17 mouse cellular contexts compared by ENCODE assay signal in genomic region chr4:129304306-129304705, GRCm38 (mm10). TPM values are rescaled to one million over a fixed set of nuclear protein-coding genes. Genes with fewer than 3 reads are reported as not detected.
A peak's percentile ranks its signal among the peaks of the same experiment; 100 is the strongest.
DNase-seq lines count a peak whose midpoint lies in the region; ATAC-seq and TF ChIP-seq lines count a peak whose summit lies in the region.
"Had no signal": no experiment of that assay in that cellular context is flagged by ENCODE, and none has a peak within 500 bp of the region (broad histone marks: within the 10 kb centered on the region; RNA-seq: fewer than 3 reads in every experiment).

No protein-coding gene starts in this region.

- DNase-seq in heart, postnatal 4 days = no peak
- no peak for DNase-seq in limb, embryonic 10.5 days (ENCODE audit: low spot score)
- DNase-seq in c-Kit-positive CD71-positive TER-119-positive erythroid progenitor cells, embryonic 14.5 days (ENCODE audit: low spot score) = peak; percentile 28
- DNase-seq in liver, postnatal 0 days = no peak
- no peak for DNase-seq in cerebellum, adult 8-10 months
- DNase-seq in forebrain, postnatal 0 days = no peak
- DNase-seq: B cell, adult 2 months; cerebellum, postnatal 10 days; gastrocnemius, postnatal 14 days; left cerebral cortex, postnatal 4 days; lung, embryonic 14.5 days had no signal

- H3K27me3 ChIP-seq in heart, embryonic 11.5 days (ENCODE audit: control insufficient read depth, insufficient read depth, low read length) = no peaks in the 10 kb centered on the region
- no peaks in the 10 kb centered on the region for H3K27me3 ChIP-seq in limb, embryonic 13.5 days
- H3K27me3 ChIP-seq in limb, embryonic 10.5 days (ENCODE audit: low read depth, poor library complexity, severe bottlenecking) = no peaks in the 10 kb centered on the region
- no peaks in the 10 kb centered on the region for H3K27me3 ChIP-seq in liver, postnatal 0 days (ENCODE audit: insufficient read depth, low read length)
- H3K27me3 ChIP-seq in forebrain, postnatal 0 days (ENCODE audit: insufficient read depth, low read length) = no peaks in the 10 kb centered on the region
- H3K27me3 ChIP-seq: hindbrain, embryonic 12.5 days; midbrain, embryonic 15.5 days had no signal

- no peak overlapping the region for H3K4me3 ChIP-seq in heart, embryonic 11.5 days (ENCODE audit: low read depth, low read length)
- H3K4me3 ChIP-seq in limb, embryonic 13.5 days = no peak overlapping the region
- no peak overlapping the region for H3K4me3 ChIP-seq in limb, embryonic 10.5 days
- H3K4me3 ChIP-seq in liver, postnatal 0 days (ENCODE audit: low read depth, low read length) = no peak overlapping the region
- H3K4me3 ChIP-seq in forebrain, postnatal 0 days (ENCODE audit: low read depth, low read length) = no peak overlapping the region
- H3K4me3 ChIP-seq: erythroblast, embryonic 14.5 days; hindbrain, embryonic 12.5 days; midbrain, embryonic 15.5 days had no signal

- H3K9ac ChIP-seq in heart, embryonic 11.5 days (ENCODE audit: low read depth, low read length) = no peak overlapping the region
- no peak overlapping the region for H3K9ac ChIP-seq in limb, embryonic 13.5 days
- no peak overlapping the region for H3K9ac ChIP-seq in liver, postnatal 0 days (replicated peaks)
- no peak overlapping the region for H3K9ac ChIP-seq in forebrain, postnatal 0 days
- H3K9ac ChIP-seq: hindbrain, embryonic 12.5 days; lung, embryonic 14.5 days; midbrain, embryonic 15.5 days had no signal

- no peak for TF ChIP-seq EP300 in liver, postnatal 0 days (IDR thresholded peaks at IDR 0.05; ENCODE audit: low read depth)

- TF ChIP-seq CTCF in liver, postnatal 0 days (IDR thresholded peaks at IDR 0.05; ENCODE audit: low read depth) = no peak
- no peak for TF ChIP-seq CTCF in forebrain, postnatal 0 days (IDR thresholded peaks at IDR 0.05; ENCODE audit: low read depth)

- no peak overlapping the region for H3K4me2 ChIP-seq in heart, embryonic 11.5 days
- no peak overlapping the region for H3K4me2 ChIP-seq in limb, embryonic 13.5 days (replicated peaks)
- no peak overlapping the region for H3K4me2 ChIP-seq in liver, postnatal 0 days (ENCODE audit: low read depth, low read length)
- no peak overlapping the region for H3K4me2 ChIP-seq in forebrain, postnatal 0 days (ENCODE audit: low read depth)
- H3K4me2 ChIP-seq: hindbrain, embryonic 12.5 days; lung, embryonic 14.5 days; midbrain, embryonic 15.5 days had no signal

- H3K27ac ChIP-seq in heart, embryonic 11.5 days (ENCODE audit: low read depth, low read length) = 0 out of 2 replicates have a peak overlapping the region, but pooled peaks have one; percentile 1
- H3K27ac ChIP-seq in limb, embryonic 13.5 days = no peak overlapping the region
- no peak overlapping the region for H3K27ac ChIP-seq in limb, embryonic 10.5 days
- H3K27ac ChIP-seq in liver, postnatal 0 days (ENCODE audit: low read depth) = no peak overlapping the region
- H3K27ac ChIP-seq in forebrain, postnatal 0 days (ENCODE audit: low read depth, low read length) = no peak overlapping the region
- H3K27ac ChIP-seq: midbrain, embryonic 15.5 days had no signal

- no peaks in the 10 kb centered on the region; the same call in 1 of the 2 replicates for H3K4me1 ChIP-seq in heart, embryonic 11.5 days (ENCODE audit: control insufficient read depth, insufficient read depth, low read length)
- H3K4me1 ChIP-seq in limb, embryonic 13.5 days = 0 out of 2 replicates have a peak, but pooled peaks cover 1% of the 10 kb centered on the region
- peaks cover 3% of the 10 kb centered on the region for H3K4me1 ChIP-seq in limb, embryonic 10.5 days
- H3K4me1 ChIP-seq in liver, postnatal 0 days (ENCODE audit: insufficient read depth) = no peaks in the 10 kb centered on the region
- no peaks in the 10 kb centered on the region for H3K4me1 ChIP-seq in forebrain, postnatal 0 days (ENCODE audit: insufficient read depth)
- H3K4me1 ChIP-seq: midbrain, embryonic 15.5 days had no signal

- H3K9me3 ChIP-seq in heart, embryonic 11.5 days (replicated peaks; ENCODE audit: control insufficient read depth, low read length) = no peaks in the 10 kb centered on the region
- H3K9me3 ChIP-seq in limb, embryonic 13.5 days = peaks cover 10% of the 10 kb centered on the region
- H3K9me3 ChIP-seq in limb, embryonic 10.5 days (replicated peaks) = no peaks in the 10 kb centered on the region
- no peaks in the 10 kb centered on the region for H3K9me3 ChIP-seq in liver, postnatal 0 days (ENCODE audit: low read length)
- H3K9me3 ChIP-seq in forebrain, postnatal 0 days (ENCODE audit: low read length) = no peaks in the 10 kb centered on the region
- H3K9me3 ChIP-seq: hindbrain, embryonic 12.5 days; midbrain, embryonic 15.5 days had no signal

- WGBS in heart, embryonic 11.5 days (ENCODE audit: insufficient replicate concordance) = 10% methylated on average over 1 of the region's 1 CpGs
- WGBS in limb, embryonic 13.5 days = 59% methylated on average over 1 of the region's 1 CpGs
- 83% methylated on average over 1 of the region's 1 CpGs for WGBS in limb, embryonic 10.5 days
- WGBS in liver, postnatal 0 days (ENCODE audit: insufficient replicate concordance) = 27% methylated on average over 1 of the region's 1 CpGs
- 71% methylated on average over 1 of the region's 1 CpGs for WGBS in forebrain, postnatal 0 days

- ATAC-seq in heart, embryonic 11.5 days (replicated peaks; ENCODE audit: insufficient number of reproducible peaks, low FRiP score, low TSS enrichment) = no peak
- peak; percentile 19; the same call in 1 of the 2 replicates for ATAC-seq in limb, embryonic 13.5 days (ENCODE audit: low FRiP score, low read depth)
- ATAC-seq in liver, postnatal 0 days = peak; percentile 35; the same call in 1 of the 2 replicates
- no peak for ATAC-seq in forebrain, postnatal 0 days
- ATAC-seq: midbrain, embryonic 15.5 days had no signal

- peaks cover 13% of the 10 kb centered on the region for H3K36me3 ChIP-seq in heart, embryonic 11.5 days (ENCODE audit: control insufficient read depth, insufficient read depth, low read length)
- H3K36me3 ChIP-seq in limb, embryonic 13.5 days = peaks cover 40% of the 10 kb centered on the region
- H3K36me3 ChIP-seq in limb, embryonic 10.5 days = peaks cover 43% of the 10 kb centered on the region
- peaks cover 22% of the 10 kb centered on the region for H3K36me3 ChIP-seq in liver, postnatal 0 days (replicated peaks; ENCODE audit: insufficient read depth, low read length)
- peaks cover 27% of the 10 kb centered on the region for H3K36me3 ChIP-seq in forebrain, postnatal 0 days (ENCODE audit: insufficient read depth)

RNA-seq across cellular contexts. Expression of gene Sync, which starts 16.9 kb away (rescaled TPM):
- 0.56 and 1.2 TPM in 2 replicates for polyA plus RNA-seq in heart, embryonic 11.5 days (2014; fragmentation: Nextera tagmentation; extraction: Ambion mirVana)
- 1 to 10 TPM; 8.7 to 9.5 TPM for total RNA-seq in heart, postnatal 4 days (2021)
- polyA plus RNA-seq in limb, embryonic 13.5 days (2015; fragmentation: Nextera tagmentation; extraction: Ambion mirVana) = 3.3 TPM in 2 replicates
- polyA plus RNA-seq in limb, embryonic 10.5 days (2016; fragmentation: Nextera tagmentation; extraction: Ambion mirVana) = 0.36 and 0.39 TPM in 2 replicates
- polyA plus RNA-seq in liver, postnatal 0 days (2015; fragmentation: Nextera tagmentation; extraction: Ambion mirVana) = 0.15 TPM in 1 of 2 replicates, not detected in the other
- 0.52 and 0.54 TPM in 2 replicates for total RNA-seq in forebrain, postnatal 0 days (2014; rRNA removed)
- polyA plus RNA-seq in forebrain, postnatal 0 days (2015; fragmentation: Nextera tagmentation; extraction: Ambion mirVana) = 0.48 and 0.79 TPM in 2 replicates
- total RNA-seq: megakaryocyte, adult 5-6 weeks had no signal
- polyA plus RNA-seq: erythroblast, embryonic 14.5 days had no signal

RNA-seq across cellular contexts. Expression of gene Rbbp4, which starts 30.9 kb away (rescaled TPM):
- polyA plus RNA-seq in heart, embryonic 11.5 days (2014; fragmentation: Nextera tagmentation; extraction: Ambion mirVana) = 319 and 337 TPM in 2 replicates
- 100 to 1,000 TPM; 195 to 199 TPM for total RNA-seq in heart, postnatal 4 days (2021)
- 491 and 502 TPM in 2 replicates for polyA plus RNA-seq in limb, embryonic 13.5 days (2015; fragmentation: Nextera tagmentation; extraction: Ambion mirVana)
- 561 and 589 TPM in 2 replicates for polyA plus RNA-seq in limb, embryonic 10.5 days (2016; fragmentation: Nextera tagmentation; extraction: Ambion mirVana)
- 163 and 167 TPM in 2 replicates for polyA plus RNA-seq in liver, postnatal 0 days (2015; fragmentation: Nextera tagmentation; extraction: Ambion mirVana)
- 103 and 111 TPM in 2 replicates for total RNA-seq in forebrain, postnatal 0 days (2014; rRNA removed)
- 272 and 292 TPM in 2 replicates for polyA plus RNA-seq in forebrain, postnatal 0 days (2015; fragmentation: Nextera tagmentation; extraction: Ambion mirVana)

RNA-seq across cellular contexts. Expression of gene Zbtb8os, which starts 31.2 kb away (rescaled TPM):
- polyA plus RNA-seq in heart, embryonic 11.5 days (2014; fragmentation: Nextera tagmentation; extraction: Ambion mirVana) = 54.4 and 56.5 TPM in 2 replicates
- 10 to 100 TPM; 20.6 to 22.2 TPM for total RNA-seq in heart, postnatal 4 days (2021)
- polyA plus RNA-seq in limb, embryonic 13.5 days (2015; fragmentation: Nextera tagmentation; extraction: Ambion mirVana) = 43.4 and 44.0 TPM in 2 replicates
- 49.5 and 50.3 TPM in 2 replicates for polyA plus RNA-seq in limb, embryonic 10.5 days (2016; fragmentation: Nextera tagmentation; extraction: Ambion mirVana)
- 32.2 and 34.2 TPM in 2 replicates for polyA plus RNA-seq in liver, postnatal 0 days (2015; fragmentation: Nextera tagmentation; extraction: Ambion mirVana)
- total RNA-seq in forebrain, postnatal 0 days (2014; rRNA removed) = 5.9 and 6.0 TPM in 2 replicates
- polyA plus RNA-seq in forebrain, postnatal 0 days (2015; fragmentation: Nextera tagmentation; extraction: Ambion mirVana) = 20.7 and 30.0 TPM in 2 replicates

RNA-seq across cellular contexts. Expression of gene C77080, which starts 43.1 kb away (rescaled TPM):
- 0.76 and 1.5 TPM in 2 replicates for polyA plus RNA-seq in heart, embryonic 11.5 days (2014; fragmentation: Nextera tagmentation; extraction: Ambion mirVana)
- 1 to 10 TPM; 6.5 to 8.6 TPM for total RNA-seq in heart, postnatal 4 days (2021)
- 6.1 and 7.9 TPM in 2 replicates for polyA plus RNA-seq in limb, embryonic 13.5 days (2015; fragmentation: Nextera tagmentation; extraction: Ambion mirVana)
- 4.0 and 4.1 TPM in 2 replicates for polyA plus RNA-seq in limb, embryonic 10.5 days (2016; fragmentation: Nextera tagmentation; extraction: Ambion mirVana)
- 1.4 and 1.8 TPM in 2 replicates for polyA plus RNA-seq in liver, postnatal 0 days (2015; fragmentation: Nextera tagmentation; extraction: Ambion mirVana)
- total RNA-seq in forebrain, postnatal 0 days (2014; rRNA removed) = 7.8 and 10.6 TPM in 2 replicates
- polyA plus RNA-seq in forebrain, postnatal 0 days (2015; fragmentation: Nextera tagmentation; extraction: Ambion mirVana) = 2.7 and 3.5 TPM in 2 replicates
- total RNA-seq: megakaryocyte, adult 5-6 weeks had no signal

Comparison
In these comparisons a context has a peak if more than half of its experiments do, and no peak if none do; other contexts are left out.
1. ATAC-seq: peak in limb, embryonic 13.5 days (single experiment) and liver, postnatal 0 days (single experiment); none in heart, embryonic 11.5 days (single experiment) and forebrain, postnatal 0 days (single experiment).